Mouse (Mus musculus): ENCODE measurements at regions not wholly inside any gene's neighbourhood (a gene's known extent, or its start where the extent isn't known, plus 50 kb on each side); places are given as distances from the start of the nearest gene placed in this dataset.
"Not testable (repeated sequence)": the region's sequence is repeated elsewhere in the genome, so short reads cannot be mapped to it uniquely, and the experiment has no call there.

DNA sequence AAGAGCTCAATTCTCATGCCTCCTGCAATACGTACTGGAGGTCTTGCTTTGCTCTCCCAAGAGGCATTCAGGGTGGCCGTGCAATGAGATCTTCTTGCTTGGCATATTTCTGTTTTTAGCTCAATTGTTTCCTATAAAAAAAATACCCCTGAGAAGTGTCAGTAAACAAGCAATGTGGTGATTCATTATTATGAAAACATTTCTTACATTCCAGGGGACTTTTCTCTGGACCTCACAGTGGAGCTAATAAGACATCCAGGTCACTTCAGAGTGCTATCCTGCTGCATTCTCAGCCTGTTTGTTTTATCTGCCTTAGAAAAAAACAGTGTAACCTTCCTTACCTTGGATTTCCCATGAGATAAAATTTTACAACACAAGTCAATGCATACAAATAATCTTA is 532.0 kb downstream of the Dad1 start:
- TF ChIP-seq CTCF, EP300 (IDR thresholded peaks at IDR 0.05; ENCODE audit: low read depth): not testable (repeated sequence)

All from heart, postnatal 0 days (tissue).